Mouse (Mus musculus) forebrain, postnatal 0 days (tissue): ENCODE data around the gene Sez6l2. TPM values are rescaled to one million over a fixed set of nuclear protein-coding genes. Genes with fewer than 3 reads are reported as not detected.

Source experiments
- ATAC-seq: fragments of 200-750 bp; cut with Nextera tagmentation; 2 replicates; pipeline ENCODE4 v1.8.0; 2017; ENCODE audit warnings: mild to moderate bottlenecking, moderate library complexity
- DNase-seq: peaks from one replicate; pipeline ENCODE4 v3.0.0-alpha.2; 2015
- H3K27ac ChIP-seq: fragments of 300-500 bp; sonication (generic); 2 replicates; pipeline ENCODE4 v1.5.1; 2014; ENCODE audit warnings: low read depth, mild to moderate bottlenecking, antibody characterized with exemption, low read length, moderate library complexity, mixed read lengths
- H3K27me3 ChIP-seq: fragments of 300-500 bp; sonication (generic); 2 replicates; pipeline ENCODE4 v1.6.1; 2014; ENCODE audit warnings: mild to moderate bottlenecking, low read length, mixed read lengths; ENCODE audit not compliant: insufficient read depth
- H3K36me3 ChIP-seq: fragments of 300-500 bp; sonication (generic); 2 replicates; pipeline ENCODE4 v1.6.1; 2014; ENCODE audit warnings: mild to moderate bottlenecking, moderate library complexity; ENCODE audit not compliant: insufficient read depth
- H3K4me1 ChIP-seq: fragments of 300-500 bp; sonication (generic); 2 replicates; pipeline ENCODE4 v1.6.1; 2014; ENCODE audit warnings: antibody characterized with exemption; ENCODE audit not compliant: insufficient read depth
- H3K4me2 ChIP-seq: fragments of 300-500 bp; sonication (generic); 2 replicates; pipeline ENCODE4 v1.6.1; 2014; ENCODE audit warnings: low read depth, mild to moderate bottlenecking, moderate library complexity
- H3K4me3 ChIP-seq: fragments of 300-500 bp; sonication (generic); 2 replicates; pipeline ENCODE4 v1.5.1; 2014; ENCODE audit warnings: low read depth, low read length, mixed read lengths
- H3K9ac ChIP-seq: fragments of 300-500 bp; sonication (generic); 2 replicates; pipeline ENCODE4 v1.6.1; 2014; ENCODE audit warnings: mild to moderate bottlenecking
- H3K9me3 ChIP-seq: fragments of 300-500 bp; sonication (generic); 2 replicates; pipeline ENCODE4 v1.6.1; 2016; ENCODE audit warnings: low read length
- CTCF ChIP-seq: sonication (generic); IDR thresholded peaks from 2 replicates; pipeline ENCODE4 v1.5.1; 2016; ENCODE audit warnings: antibody characterized with exemption, control low read depth, low read depth
- WGBS: fragments of 180-500 bp; shearing (Covaris S2); extraction: QIAGEN DNeasy Blood & Tissue Kit; methylation state at CpG from one replicate; pipeline ENCODE4 v1.1.7; 2014; 5-methylcytosine and 5-hydroxymethylcytosine counted together
- polyA plus RNA-seq: library from polyadenylated mRNA; unstranded; fragments of >200 nt; fragmentation: Nextera tagmentation; extraction: Ambion mirVana; gene quantifications from 2 replicates; pipeline ENCODE4 v1.2.1, GENCODE M21; 2015
- total RNA-seq: library from RNA; depleted of rRNA; stranded (reverse); fragments of >200 nt; gene quantifications from 2 replicates; pipeline ENCODE4 v1.2.3, GENCODE M21; 2014

Sez6l2 gene
- total and polyA plus RNA-seq, 2 experiments from 2014 or later = 45.3 to 160 TPM

DNA sequence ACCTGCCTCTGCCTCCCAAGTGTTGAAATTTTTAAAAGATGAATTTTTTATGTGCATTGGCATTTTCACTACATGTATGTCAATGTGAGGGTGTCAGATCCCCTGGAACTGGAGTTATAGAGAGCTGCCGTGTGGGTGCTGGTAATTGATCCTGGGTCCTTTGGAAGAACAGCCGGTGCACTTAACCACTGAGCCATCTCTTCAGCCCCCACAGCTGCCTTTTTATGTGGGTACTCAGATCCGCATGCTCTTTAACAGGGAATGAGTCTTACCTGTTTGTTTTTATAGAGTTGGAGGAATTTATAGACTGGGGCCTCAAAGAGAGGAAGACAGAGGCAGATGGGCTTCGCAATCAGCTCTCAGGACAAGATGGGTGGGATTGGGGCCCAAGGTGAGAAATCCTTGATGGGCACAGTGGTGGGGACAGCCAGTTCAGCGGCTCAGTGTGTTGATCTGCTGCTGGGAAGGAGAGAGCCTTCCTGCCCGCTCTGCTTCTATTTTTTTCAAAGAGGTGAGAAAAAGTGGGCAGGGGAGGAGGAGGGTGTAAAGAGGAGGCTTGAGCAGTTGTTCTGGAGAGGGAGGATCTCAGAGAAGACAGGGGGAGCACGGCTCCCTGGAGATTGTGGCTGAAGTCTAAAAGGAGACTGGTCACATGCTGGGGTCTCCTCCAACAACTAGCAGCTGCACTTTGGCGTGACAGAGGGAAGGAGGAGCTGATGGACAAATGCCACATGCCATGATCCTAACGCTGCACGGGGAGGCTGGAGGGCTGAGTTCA lies 34.5 kb downstream of the Sez6l2 start:
- WGBS = 58% methylated on average over 10 of the region's 10 CpGs
- Histone ChIP-seq H3K4me3 (no peak overlapping the region), H3K9ac (no peak overlapping the region), H3K4me2 (no peak overlapping the region), H3K36me3 (peaks cover 17% of the 10 kb centered on the region), H3K4me1 (0 out of 2 replicates have a peak, but pooled peaks cover 4% of the 10 kb centered on the region), H3K27ac (no peak overlapping the region), H3K9me3 (no peaks in the 10 kb centered on the region), H3K27me3 (no peaks in the 10 kb centered on the region)
- ATAC-seq (no peak), DNase-seq (no peak)
- TF ChIP-seq CTCF = no peak

DNA sequence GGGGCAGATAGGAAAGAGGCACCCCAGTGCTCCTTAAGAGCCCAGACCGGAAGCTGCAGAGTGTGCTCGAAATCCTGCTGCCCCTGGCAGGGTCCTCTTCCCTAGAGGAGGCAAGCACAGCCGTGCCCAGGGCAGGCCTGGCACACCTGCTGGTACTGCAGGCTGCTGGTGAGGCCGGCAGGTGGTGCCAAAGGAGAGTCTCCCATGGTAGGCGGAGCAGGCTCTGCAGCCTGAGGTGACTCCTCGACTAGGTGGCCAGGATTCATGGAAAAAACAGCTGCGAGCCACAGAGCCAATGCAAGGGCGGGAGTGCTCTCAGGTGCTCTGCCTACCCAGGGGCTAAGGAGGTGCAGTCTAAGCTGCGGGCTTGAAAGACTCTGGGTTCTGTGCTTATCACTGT lies 36.0 kb downstream of the Sez6l2 start:
- DNase-seq (peak; percentile 56), ATAC-seq (peak; percentile 64)
- WGBS = 43% methylated on average over 9 of the region's 9 CpGs
- Histone ChIP-seq H3K27me3 (no peaks in the 10 kb centered on the region), H3K9ac (no peak overlapping the region), H3K4me3 (no peak overlapping the region), H3K4me2 (no peak overlapping the region), H3K9me3 (no peaks in the 10 kb centered on the region), H3K36me3 (peaks cover 8% of the 10 kb centered on the region), H3K4me1 (0 out of 2 replicates have a peak, but pooled peaks cover 4% of the 10 kb centered on the region), H3K27ac (no peak overlapping the region)
- TF ChIP-seq CTCF = peak; percentile 62

DNA sequence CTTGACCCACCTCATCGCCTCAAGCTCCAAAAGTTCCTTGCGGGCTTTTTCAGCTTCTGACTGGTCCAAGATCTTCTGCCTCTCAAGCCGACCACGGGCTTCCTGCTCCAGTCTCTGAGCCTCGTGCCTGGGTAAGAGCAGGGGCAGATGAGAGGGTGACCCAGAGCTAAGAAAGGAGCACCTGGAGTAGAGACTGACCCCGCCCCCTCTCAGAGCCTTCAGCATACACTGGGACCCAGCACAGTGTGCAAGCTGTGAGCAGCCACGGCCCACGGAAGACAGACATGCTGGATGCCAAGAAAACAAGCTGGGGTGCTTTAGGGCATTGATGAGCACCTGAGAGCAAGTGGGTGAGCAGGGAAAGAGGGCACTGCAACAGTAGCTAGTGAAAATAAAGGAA lies 38.5 kb downstream of the Sez6l2 start:
- Histone ChIP-seq H3K4me3 (no peak overlapping the region), H3K27me3 (no peaks in the 10 kb centered on the region), H3K4me2 (no peak overlapping the region), H3K27ac (no peak overlapping the region), H3K4me1 (0 out of 2 replicates have a peak, but pooled peaks cover 4% of the 10 kb centered on the region), H3K9me3 (no peaks in the 10 kb centered on the region), H3K9ac (no peak overlapping the region), H3K36me3 (no peaks in the 10 kb centered on the region)
- no peak for ATAC-seq
- WGBS = 75% methylated on average over 8 of the region's 8 CpGs
- no peak for DNase-seq
- no peak for TF ChIP-seq CTCF

DNA sequence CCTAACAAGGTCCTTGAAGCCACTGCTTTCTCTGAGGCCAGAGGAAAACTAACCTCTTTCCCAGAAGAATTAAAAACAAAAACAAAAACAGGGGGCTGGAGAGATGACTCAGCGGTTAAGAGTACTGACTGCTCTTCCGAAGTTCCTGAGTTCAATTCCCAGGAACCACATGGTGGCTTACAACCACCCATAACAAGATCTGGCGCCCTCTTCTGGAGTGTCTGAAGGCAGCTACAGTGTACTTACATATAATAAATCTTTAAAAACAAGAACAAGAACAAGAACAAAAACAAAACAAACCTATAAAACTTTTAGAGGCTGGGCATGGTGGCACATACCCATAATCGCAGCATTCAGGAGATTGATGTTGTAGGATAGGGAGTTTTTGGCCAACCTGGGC lies 46.1 kb downstream of the Sez6l2 start:
- no peak for DNase-seq
- no peak overlapping the region for H3K27ac ChIP-seq
- H3K4me2 ChIP-seq = no peak overlapping the region
- H3K27me3 ChIP-seq = no peaks in the 10 kb centered on the region
- H3K4me1 ChIP-seq = no peaks in the 10 kb centered on the region
- WGBS = 80% methylated on average over 4 of the region's 4 CpGs
- ATAC-seq = no peak
- no peak for TF ChIP-seq CTCF
- no peaks in the 10 kb centered on the region for H3K36me3 ChIP-seq
- no peak overlapping the region for H3K4me3 ChIP-seq
- H3K9ac ChIP-seq = no peak overlapping the region
- no peaks in the 10 kb centered on the region for H3K9me3 ChIP-seq

DNA sequence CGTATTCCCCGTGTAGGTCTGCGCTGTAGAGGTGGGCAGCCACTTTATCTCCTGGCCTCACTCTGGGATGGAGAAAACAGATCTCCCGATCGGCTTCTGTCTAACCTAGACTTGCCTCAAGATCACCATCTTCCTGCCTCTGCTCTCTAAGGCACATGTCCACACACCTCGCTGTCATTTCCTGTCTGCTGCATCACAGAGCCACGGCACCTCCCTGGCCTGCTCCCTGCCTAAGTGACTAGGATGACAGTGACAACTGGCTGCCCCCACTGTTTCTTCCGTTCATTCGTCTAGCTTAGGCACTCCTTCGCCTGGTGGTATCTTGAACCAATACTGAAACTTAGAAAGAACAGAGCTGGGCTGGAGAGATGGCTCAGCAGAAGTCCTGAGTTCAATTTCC lies 49.2 kb downstream of the Sez6l2 start:
- TF ChIP-seq CTCF = no peak
- Histone ChIP-seq H3K4me3 (no peak overlapping the region), H3K27ac (no peak overlapping the region), H3K9ac (no peak overlapping the region), H3K4me1 (no peaks in the 10 kb centered on the region), H3K4me2 (no peak overlapping the region), H3K27me3 (no peaks in the 10 kb centered on the region), H3K9me3 (no peaks in the 10 kb centered on the region), H3K36me3 (no peaks in the 10 kb centered on the region)
- DNase-seq (no peak), ATAC-seq (no peak)
- 87% methylated on average over 10 of the region's 10 CpGs for WGBS

DNA sequence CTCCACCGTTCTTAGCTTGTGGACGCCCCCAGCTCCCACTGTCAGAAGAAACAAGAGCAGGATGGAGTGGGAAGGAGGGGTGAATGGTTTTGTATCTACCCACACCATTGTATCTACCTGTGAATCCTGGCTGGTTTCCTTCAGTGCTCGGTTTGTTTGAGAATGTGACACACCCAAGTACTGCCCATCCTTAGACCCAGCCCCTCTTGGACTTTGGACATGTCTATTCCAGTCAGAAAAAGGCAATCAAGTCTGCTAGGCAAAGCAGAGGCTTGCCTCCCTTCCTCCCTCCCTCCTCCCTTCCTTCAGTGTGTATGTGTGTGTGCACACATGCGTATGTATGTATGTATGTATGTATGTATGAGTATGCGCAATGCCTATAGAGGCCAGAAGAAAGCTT lies 53.3 kb downstream of the Sez6l2 start:
- H3K27me3 ChIP-seq = no peaks in the 10 kb centered on the region
- DNase-seq = no peak
- 90% methylated on average over 5 of the region's 5 CpGs for WGBS
- no peaks in the 10 kb centered on the region for H3K36me3 ChIP-seq
- H3K4me2 ChIP-seq = no peak overlapping the region
- H3K9ac ChIP-seq = no peak overlapping the region
- ATAC-seq = no peak
- H3K9me3 ChIP-seq = no peaks in the 10 kb centered on the region
- no peaks in the 10 kb centered on the region for H3K4me1 ChIP-seq
- TF ChIP-seq CTCF = no peak
- H3K27ac ChIP-seq = no peak overlapping the region
- no peak overlapping the region for H3K4me3 ChIP-seq

DNA sequence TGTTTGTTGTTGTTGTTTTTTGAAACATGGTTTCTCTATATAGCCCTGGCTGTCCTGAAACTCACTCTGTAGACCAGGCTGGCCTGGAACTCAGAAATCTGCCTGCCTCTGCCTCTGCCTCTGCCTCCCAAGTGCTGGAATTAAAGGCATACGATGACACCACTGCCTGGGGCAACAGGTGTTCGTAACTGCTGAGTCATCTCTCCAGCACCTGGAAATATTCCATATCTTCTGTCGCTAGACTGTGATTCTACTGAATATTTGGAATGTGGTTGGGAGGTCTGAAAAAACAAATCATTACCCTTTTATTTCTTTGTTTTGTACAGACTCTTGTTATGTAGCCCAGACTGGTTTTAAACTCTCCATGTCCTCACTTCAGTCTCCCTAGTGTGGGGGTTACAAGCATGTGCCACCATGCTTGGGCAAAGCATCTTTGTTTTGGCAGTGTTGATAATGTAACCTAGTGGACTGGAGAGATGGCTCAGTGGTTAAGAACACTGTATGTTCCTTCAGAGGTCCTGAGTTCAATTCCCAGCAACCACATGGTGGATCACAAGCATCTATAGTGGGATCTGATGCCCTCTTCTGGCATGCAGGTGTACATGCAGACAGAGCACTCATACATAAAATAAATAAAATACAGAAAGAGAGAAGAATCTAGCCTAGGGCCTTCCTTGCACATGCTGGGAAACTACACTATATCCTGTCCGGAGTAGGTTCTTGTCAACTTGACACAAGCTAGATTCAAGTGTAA lies 53.9 kb downstream of the Sez6l2 start:
- 80% methylated on average over 4 of the region's 4 CpGs for WGBS
- TF ChIP-seq CTCF = peak; percentile 17; the same call in 1 of the 2 replicates
- 0 out of 2 replicates have a peak, but pooled peaks cover 4% of the 10 kb centered on the region for H3K4me1 ChIP-seq
- no peaks in the 10 kb centered on the region for H3K36me3 ChIP-seq
- H3K4me2 ChIP-seq = no peak overlapping the region
- no peak overlapping the region for H3K9ac ChIP-seq
- H3K27me3 ChIP-seq = no peaks in the 10 kb centered on the region
- ATAC-seq (no peak), DNase-seq (no peak)
- H3K9me3 ChIP-seq = no peaks in the 10 kb centered on the region
- no peak overlapping the region for H3K4me3 ChIP-seq
- H3K27ac ChIP-seq = no peak overlapping the region
